Mouse (Mus musculus) right cerebral cortex, postnatal 25 days (tissue): ENCODE measurements at regions not wholly inside any gene's neighbourhood (a gene's known extent, or its start where the extent isn't known, plus 50 kb on each side); places are given as distances from the start of the nearest gene placed in this dataset.

ENCODE experiments used
- DNase-seq: peaks from one replicate; pipeline ENCODE4 v3.0.0; 2022

DNA sequence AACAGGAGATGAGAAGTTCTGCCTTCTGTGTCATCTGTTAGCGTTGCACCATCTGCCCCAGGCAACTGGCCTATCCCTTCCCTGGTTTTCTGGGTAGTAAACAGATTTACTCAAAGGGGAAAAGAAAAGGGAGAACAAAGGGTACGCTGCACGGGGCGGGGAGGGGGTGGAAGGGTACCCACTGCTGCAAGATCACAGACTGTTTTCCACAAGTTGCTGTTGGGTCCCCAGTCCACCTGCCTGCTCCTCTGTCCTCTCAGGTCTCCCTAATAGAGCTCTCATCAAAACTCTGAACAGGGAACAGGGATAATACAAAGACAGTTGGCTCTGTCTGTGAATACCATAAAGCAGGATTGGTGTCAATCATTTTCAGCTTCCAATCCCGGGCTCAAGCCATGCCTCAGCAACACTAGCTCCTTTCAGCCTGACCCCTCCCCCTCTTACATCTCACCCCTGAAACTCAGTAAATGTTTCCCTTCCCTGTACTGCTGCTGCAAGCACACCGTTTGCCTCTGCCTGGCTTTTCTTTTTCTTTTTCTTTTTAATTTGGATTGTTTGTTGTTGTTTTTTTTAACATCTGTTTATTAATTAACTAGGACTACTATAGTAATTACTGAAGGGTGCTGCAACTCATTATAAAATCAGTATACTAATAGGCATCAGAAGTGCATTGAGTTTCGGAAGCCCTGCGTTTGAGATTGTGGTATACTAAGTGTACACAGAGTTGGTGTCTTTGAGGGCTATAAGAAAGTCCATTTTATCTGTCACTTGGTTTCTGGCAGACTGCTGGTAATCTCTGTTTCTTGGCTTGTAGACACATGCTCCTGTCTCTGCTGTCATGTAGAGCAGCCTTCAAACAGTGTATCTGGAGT lies 244.0 kb upstream of the Cited2 start:
- no peak for DNase-seq

GRCm38 (mm10) chr10:17482751-17483150 lies 240.3 kb upstream of the Cited2 start:
- DNase-seq, result no peak

GRCm38 (mm10) chr10:17485049-17485449 lies 238.0 kb upstream of the Cited2 start:
- no peak for DNase-seq

GRCm38 (mm10) chr10:17485515-17485914 lies 237.5 kb upstream of the Cited2 start:
- DNase-seq, result no peak

GRCm38 (mm10) chr10:17486011-17486410 lies 237.0 kb upstream of the Cited2 start:
- DNase-seq, result no peak

- no peak for DNase-seq
These were observed 235.6 kb upstream of the Cited2 start for GRCm38 (mm10) chr10:17487460-17487859.

GRCm38 (mm10) chr10:17491611-17492305 lies 231.3 kb upstream of the Cited2 start:
- no peak for DNase-seq

DNA sequence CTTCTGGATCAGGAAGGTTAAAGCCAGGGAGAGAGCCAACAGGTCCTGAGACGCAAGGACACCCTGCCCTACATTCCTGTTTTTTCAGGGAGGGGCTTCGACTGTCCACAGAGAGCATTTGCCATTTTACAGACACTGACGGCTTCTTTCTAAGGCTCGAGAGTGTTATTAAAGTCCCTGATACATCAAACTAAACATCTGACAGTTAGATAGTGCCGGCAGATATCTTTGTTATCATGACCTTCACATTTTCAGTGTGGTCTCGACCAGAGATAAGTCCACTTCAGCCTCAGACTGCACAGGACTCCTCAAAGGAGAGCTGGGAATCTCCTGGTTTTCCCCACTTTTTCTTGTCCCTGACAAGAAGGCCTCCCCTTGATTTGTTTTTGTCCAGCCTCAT lies 229.9 kb upstream of the Cited2 start:
- no peak for DNase-seq

DNA sequence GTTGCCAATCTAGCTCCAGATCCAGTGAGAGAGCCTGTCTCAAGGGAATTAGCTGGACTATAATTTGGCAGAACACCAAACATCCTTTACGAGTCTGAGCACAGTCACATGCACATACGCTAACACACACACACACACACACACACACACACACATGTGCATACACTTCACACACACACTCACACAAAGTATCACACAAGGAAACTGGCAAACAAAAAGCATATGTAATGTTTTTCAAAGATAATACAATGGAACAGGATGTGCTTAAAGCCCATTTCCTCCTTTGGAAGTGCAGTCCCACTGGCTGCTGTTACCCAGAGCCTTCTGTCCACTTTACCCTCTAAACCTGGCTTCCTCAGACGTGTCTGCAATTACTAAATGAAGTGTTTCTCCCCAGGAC lies 226.2 kb upstream of the Cited2 start:
- no peak for DNase-seq

GRCm38 (mm10) chr10:17510626-17511193 lies 212.3 kb upstream of the Cited2 start:
- no peak for DNase-seq

DNA sequence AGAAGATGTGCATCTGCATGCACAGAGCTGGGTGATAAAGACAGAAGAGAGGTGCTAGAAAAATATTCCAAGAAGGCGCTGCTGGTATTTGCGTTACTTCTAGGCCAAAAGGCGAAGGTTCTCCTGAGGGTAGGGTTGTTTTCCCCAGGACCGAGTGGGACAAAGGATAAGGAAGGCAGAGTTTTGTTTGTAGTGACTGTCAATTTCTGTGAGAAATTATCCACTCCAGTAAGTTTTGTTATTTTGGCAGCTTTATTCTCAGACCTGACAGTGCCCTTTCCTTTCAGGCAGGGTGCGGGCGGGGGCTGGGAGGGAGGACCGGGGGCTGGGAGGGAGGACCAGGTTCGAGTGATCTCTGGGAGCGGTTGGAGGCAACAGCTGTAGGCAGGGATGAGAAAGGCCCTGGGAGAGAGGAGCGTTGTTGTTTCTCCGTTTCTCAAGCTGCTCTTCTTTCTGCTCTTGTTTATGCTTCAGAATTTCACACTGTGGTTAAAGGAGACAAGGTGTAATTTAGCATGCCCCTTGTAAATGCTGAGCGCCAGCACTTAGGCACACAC lies 211.2 kb upstream of the Cited2 start:
- no peak for DNase-seq

DNA sequence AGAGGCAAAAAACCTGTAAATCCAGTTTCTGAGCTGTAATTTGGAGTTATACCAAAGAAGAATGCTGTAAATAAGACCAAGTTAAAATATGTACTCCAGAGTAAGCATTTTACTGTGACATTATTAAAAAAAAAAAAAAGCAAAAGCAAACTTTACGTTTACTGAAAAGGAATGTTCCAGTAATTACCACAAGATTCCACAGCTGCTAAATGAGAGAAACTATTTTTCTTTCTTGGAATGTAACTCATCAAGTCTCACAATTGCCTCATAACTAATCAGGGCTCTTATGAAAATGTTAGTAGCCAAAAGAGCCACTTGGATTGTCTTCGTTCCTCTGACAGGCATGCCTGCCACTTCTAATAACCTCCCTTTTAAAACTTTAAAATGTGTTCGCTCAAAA lies 210.5 kb upstream of the Cited2 start:
- DNase-seq, result no peak

GRCm38 (mm10) chr10:17513756-17514155 lies 209.3 kb upstream of the Cited2 start:
- DNase-seq, result no peak

DNA sequence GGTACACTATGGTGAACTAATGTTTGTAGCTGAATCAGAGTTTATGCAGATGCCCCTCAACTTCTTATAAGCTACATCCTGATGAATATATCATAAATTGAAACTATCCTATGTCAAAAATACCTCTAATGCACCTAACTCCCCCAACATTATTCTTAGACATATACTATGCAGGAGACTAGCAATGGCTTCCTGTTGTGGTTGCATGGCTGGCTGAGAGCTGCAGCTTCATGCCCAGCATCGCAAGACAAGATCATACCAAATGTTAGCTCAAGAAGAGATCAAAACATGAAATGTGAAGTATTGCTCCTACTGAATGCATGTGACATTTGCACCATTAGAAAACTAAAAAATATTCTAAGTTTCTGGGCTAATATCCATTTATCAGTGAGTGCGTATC lies 206.9 kb upstream of the Cited2 start:
- no peak for DNase-seq

GRCm38 (mm10) chr10:17518423-17519175 lies 204.4 kb upstream of the Cited2 start:
- DNase-seq, result no peak

- DNase-seq, result no peak
These were observed 200.9 kb upstream of the Cited2 start for GRCm38 (mm10) chr10:17522026-17522541.

DNA sequence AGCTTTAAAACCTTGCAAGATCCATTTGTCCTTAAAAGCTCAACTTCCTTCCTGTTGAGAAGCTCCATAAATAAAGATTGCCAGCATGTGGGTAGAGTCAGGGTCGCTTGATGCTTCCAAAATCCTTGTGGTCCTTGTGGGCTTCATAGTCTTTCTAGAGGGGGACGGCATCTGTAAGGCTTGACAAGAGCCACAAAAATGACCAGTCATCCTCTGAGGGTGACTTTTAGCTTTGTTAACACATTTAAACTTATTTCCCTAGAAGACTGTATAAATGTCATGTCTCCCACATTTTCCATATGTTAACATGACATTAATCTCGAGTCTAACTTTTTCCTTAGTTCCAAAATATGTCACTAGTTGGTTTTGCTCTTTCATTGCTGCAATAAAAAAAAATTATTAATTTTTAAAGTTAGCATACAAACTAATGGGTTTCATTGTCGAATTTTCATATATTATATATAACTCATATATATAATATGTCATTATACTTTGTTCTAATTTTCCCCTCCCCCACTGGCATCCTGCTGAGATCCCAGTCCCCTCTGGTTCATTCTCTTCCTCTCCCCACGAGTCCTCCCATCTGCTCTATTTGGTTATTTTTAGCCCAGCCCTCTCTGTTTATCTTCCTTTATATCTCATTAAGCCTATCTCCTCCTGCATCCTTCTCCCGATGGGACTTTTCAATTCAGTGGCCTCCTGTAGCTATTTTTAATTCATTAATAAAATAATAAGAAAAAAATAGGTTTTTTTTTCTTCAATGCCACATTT lies 199.3 kb upstream of the Cited2 start:
- no peak for DNase-seq

GRCm38 (mm10) chr10:17527151-17527737 lies 195.8 kb upstream of the Cited2 start:
- no peak for DNase-seq

GRCm38 (mm10) chr10:17528116-17528515 lies 194.9 kb upstream of the Cited2 start:
- DNase-seq, result no peak

DNA sequence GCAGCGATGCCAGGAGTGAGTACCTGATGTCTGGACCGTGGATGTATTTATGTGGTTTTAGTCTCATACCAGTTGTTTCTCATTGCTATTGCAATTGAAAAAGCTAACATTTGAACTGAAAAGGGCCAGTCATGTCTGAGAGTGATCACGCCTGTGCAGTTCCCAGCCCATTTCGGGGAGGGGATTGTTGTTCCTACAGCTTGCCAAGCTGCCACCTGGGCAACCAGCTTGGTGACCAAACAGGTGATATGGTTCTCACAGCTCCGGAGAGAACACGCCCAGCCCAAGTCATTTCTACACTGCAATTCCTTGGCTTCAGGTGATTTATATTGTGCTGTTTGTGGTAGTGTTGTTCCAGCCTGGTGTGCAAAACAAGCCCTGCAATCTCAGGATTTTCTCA lies 194.2 kb upstream of the Cited2 start:
- no peak for DNase-seq

GRCm38 (mm10) chr10:17529851-17530509 lies 193.0 kb upstream of the Cited2 start:
- no peak for DNase-seq
